In genomic region chr17:79713276-79713642, GRCm38 (mm10) we compare ENCODE assay signal across 7 mouse cellular contexts. TPM values are rescaled to one million over a fixed set of nuclear protein-coding genes. Genes with fewer than 3 reads are reported as not detected.
A peak's percentile ranks its signal among the peaks of the same experiment; 100 is the strongest.
DNase-seq lines count a peak whose midpoint lies in the region; ATAC-seq and TF ChIP-seq lines count a peak whose summit lies in the region.

No protein-coding gene starts in this region.

- H3K27me3 ChIP-seq in E14TG2a.4 (ENCODE audit: insufficient read depth, low read length), result peaks cover 77% of the 10 kb centered on the region
- peaks cover 43% of the 10 kb centered on the region for H3K27me3 ChIP-seq in forebrain, postnatal 0 days (ENCODE audit: insufficient read depth, low read length)
- peaks cover 57% of the 10 kb centered on the region for H3K27me3 ChIP-seq in limb, embryonic 12.5 days
- H3K27me3 ChIP-seq in neural tube, embryonic 15.5 days (replicated peaks), result peaks cover 61% of the 10 kb centered on the region

- WGBS in forebrain, postnatal 0 days, result under 1% methylated on average over 24 of the region's 24 CpGs
- 2% methylated on average over 24 of the region's 24 CpGs for WGBS in limb, embryonic 12.5 days
- WGBS in neural tube, embryonic 15.5 days, result under 1% methylated on average over 24 of the region's 24 CpGs

- H3K4me2 ChIP-seq in forebrain, postnatal 0 days (ENCODE audit: low read depth), result peak overlapping the region; percentile 93
- peak overlapping the region; percentile 93 for H3K4me2 ChIP-seq in limb, embryonic 12.5 days
- H3K4me2 ChIP-seq in neural tube, embryonic 15.5 days, result peak overlapping the region; percentile 95

- H3K27ac ChIP-seq in forebrain, postnatal 0 days (ENCODE audit: low read depth, low read length), result no peak overlapping the region
- no peak overlapping the region for H3K27ac ChIP-seq in limb, embryonic 12.5 days
- no peak overlapping the region for H3K27ac ChIP-seq in neural tube, embryonic 15.5 days (replicated peaks)

- peaks cover 51% of the 10 kb centered on the region for H3K4me1 ChIP-seq in E14TG2a.4 (replicated peaks; ENCODE audit: low read depth, low read length)
- peaks cover 9% of the 10 kb centered on the region; the same call in 1 of the 2 replicates for H3K4me1 ChIP-seq in forebrain, postnatal 0 days (ENCODE audit: insufficient read depth)
- H3K4me1 ChIP-seq in limb, embryonic 12.5 days (replicated peaks), result peaks cover 39% of the 10 kb centered on the region
- peaks cover 35% of the 10 kb centered on the region for H3K4me1 ChIP-seq in neural tube, embryonic 15.5 days

- DNase-seq in 3T3-L1 (ENCODE audit: low read depth, low spot score), result peak; percentile 51
- DNase-seq in forebrain, postnatal 0 days, result no peak
- no peak for DNase-seq in layer of hippocampus, postnatal 14 days (ENCODE audit: low spot score in 2 of 2)
- DNase-seq in left cerebral cortex, postnatal 4 days, result no peak

- H3K9ac ChIP-seq in forebrain, postnatal 0 days, result peak overlapping the region; percentile 18; the same call in 1 of the 2 replicates
- no peak overlapping the region for H3K9ac ChIP-seq in limb, embryonic 12.5 days (replicated peaks)
- H3K9ac ChIP-seq in neural tube, embryonic 15.5 days (replicated peaks), result 0 out of 2 replicates have a peak overlapping the region, but pooled peaks have one; percentile 36

- peaks cover 16% of the 10 kb centered on the region for H3K9me3 ChIP-seq in E14TG2a.4 (ENCODE audit: low read length)
- H3K9me3 ChIP-seq in forebrain, postnatal 0 days (ENCODE audit: low read length), result no peaks in the 10 kb centered on the region
- peaks cover 2% of the 10 kb centered on the region; the same call in 1 of the 2 replicates for H3K9me3 ChIP-seq in limb, embryonic 12.5 days
- H3K9me3 ChIP-seq in neural tube, embryonic 15.5 days (replicated peaks), result no peaks in the 10 kb centered on the region

- intact Hi-C loops in left cerebral cortex, postnatal 4 days (cut with DNase I), result no loop called here

- ATAC-seq in forebrain, postnatal 0 days, result no peak
- ATAC-seq in limb, embryonic 12.5 days (ENCODE audit: insufficient number of reproducible peaks, insufficient read depth, low FRiP score, low TSS enrichment, low read depth), result no peak
- no peak for ATAC-seq in neural tube, embryonic 15.5 days (ENCODE audit: low FRiP score)

- TF ChIP-seq CTCF in E14TG2a.4 (conservative IDR thresholded peaks at IDR 0.05; ENCODE audit: low read length), result no peak
- TF ChIP-seq CTCF in forebrain, postnatal 0 days (IDR thresholded peaks at IDR 0.05; ENCODE audit: low read depth), result no peak

- no peaks in the 10 kb centered on the region for H3K36me3 ChIP-seq in E14TG2a.4 (ENCODE audit: insufficient read depth, low read length)
- no peaks in the 10 kb centered on the region for H3K36me3 ChIP-seq in forebrain, postnatal 0 days (ENCODE audit: insufficient read depth)
- H3K36me3 ChIP-seq in limb, embryonic 12.5 days, result no peaks in the 10 kb centered on the region
- no peaks in the 10 kb centered on the region for H3K36me3 ChIP-seq in neural tube, embryonic 15.5 days

- peak overlapping the region; percentile 76 for H3K4me3 ChIP-seq in E14TG2a.4 (replicated peaks; ENCODE audit: low read length)
- H3K4me3 ChIP-seq in forebrain, postnatal 0 days (ENCODE audit: low read depth, low read length), result peak overlapping the region; percentile 44
- peak overlapping the region; percentile 46 for H3K4me3 ChIP-seq in limb, embryonic 12.5 days (replicated peaks)
- peak overlapping the region; percentile 46 for H3K4me3 ChIP-seq in neural tube, embryonic 15.5 days (replicated peaks)

RNA-seq across cellular contexts. Expression of gene Cyp1b1, which starts 1.6 kb away (rescaled TPM):
- 5.7 and 7.5 TPM in 2 replicates for total RNA-seq in forebrain, postnatal 0 days (2014; rRNA removed)
- 5.2 and 5.4 TPM in 2 replicates for polyA plus RNA-seq in forebrain, postnatal 0 days (2015; fragmentation: Nextera tagmentation; extraction: Ambion mirVana)
- 3.6 and 3.8 TPM in 2 replicates for polyA plus RNA-seq in limb, embryonic 12.5 days (2016; fragmentation: Nextera tagmentation; extraction: Ambion mirVana)
- 5.6 and 6.1 TPM in 2 replicates for polyA plus RNA-seq in neural tube, embryonic 15.5 days (2015; fragmentation: Nextera tagmentation; extraction: Ambion mirVana)
- total RNA-seq in layer of hippocampus, postnatal 14 days (2021), result 1 to 10 TPM; 4.7 to 6.1 TPM
- total RNA-seq in left cerebral cortex, postnatal 4 days (2021), result 1 to 10 TPM; 5.9 to 8.0 TPM
